Mouse (Mus musculus) stomach, embryonic 15.5 days (tissue): ENCODE results near the gene Itgb2l. TPM values are rescaled to one million over a fixed set of nuclear protein-coding genes. Genes with fewer than 3 reads are reported as not detected.

Source experiments
- ATAC-seq: fragments of 200-750 bp; cut with Nextera tagmentation; 2 replicates; pipeline ENCODE4 v1.8.0; 2017; ENCODE audit warnings: low read depth, moderate number of reproducible peaks, moderate TSS enrichment; ENCODE audit not compliant: insufficient read depth, low FRiP score
- H3K27ac ChIP-seq: fragments of 300-500 bp; sonication (generic); 2 replicates; pipeline ENCODE4 v1.5.1; 2015; ENCODE audit warnings: mild to moderate bottlenecking, inconsistent platforms
- H3K27me3 ChIP-seq: fragments of 300-500 bp; sonication (generic); replicated peaks from 2 replicates; pipeline ENCODE4 v1.6.1; 2015; ENCODE audit warnings: inconsistent platforms
- H3K36me3 ChIP-seq: fragments of 300-500 bp; sonication (generic); 2 replicates; pipeline ENCODE4 v1.6.1; 2015; ENCODE audit warnings: inconsistent platforms
- H3K4me1 ChIP-seq: fragments of 300-500 bp; sonication (generic); 2 replicates; pipeline ENCODE4 v1.6.1; 2015; ENCODE audit warnings: inconsistent platforms
- H3K4me2 ChIP-seq: fragments of 300-500 bp; sonication (generic); 2 replicates; pipeline ENCODE4 v1.6.1; 2015; ENCODE audit warnings: mild to moderate bottlenecking, inconsistent platforms
- H3K4me3 ChIP-seq: fragments of 300-500 bp; sonication (generic); replicated peaks from 2 replicates; pipeline ENCODE4 v1.5.1; 2015; ENCODE audit warnings: inconsistent platforms
- H3K9ac ChIP-seq: fragments of 300-500 bp; sonication (generic); 2 replicates; pipeline ENCODE4 v1.6.1; 2015; ENCODE audit warnings: inconsistent platforms
- H3K9me3 ChIP-seq: fragments of 300-500 bp; sonication (generic); 2 replicates; pipeline ENCODE4 v1.6.1; 2016; ENCODE audit warnings: inconsistent platforms
- WGBS: fragments of 180-500 bp; shearing (Covaris S2); methylation state at CpG from one replicate; pipeline ENCODE4 v1.1.7; 2015; 5-methylcytosine and 5-hydroxymethylcytosine counted together
- polyA plus RNA-seq: library from polyadenylated mRNA; unstranded; fragments of >200 nt; fragmentation: Nextera tagmentation; extraction: Ambion mirVana; gene quantifications from 2 replicates; pipeline ENCODE4 v1.2.1, GENCODE M21; 2015

The Itgb2l gene
- polyA plus RNA-seq = 1.2 TPM in 2 replicates

GRCm38 (mm10) chr16:96443468-96443867 lies at the start of gene Itgb2l:
TSS of gene Itgb2l (minus strand) at chr16:96443619.
- ATAC-seq = no peak
- Histone ChIP-seq H3K36me3 (no peaks in the 10 kb centered on the region), H3K4me2 (no peak within 1 kb of the TSS), H3K4me1 (0 out of 2 replicates have a peak, but pooled peaks cover 4% of the 10 kb centered on the region), H3K9me3 (no peaks in the 10 kb centered on the region), H3K27ac (no peak within 1 kb of the TSS), H3K9ac (no peak within 1 kb of the TSS), H3K4me3 (no peak within 1 kb of the TSS), H3K27me3 (no peaks in the 10 kb centered on the region)
- WGBS = 66% methylated on average over 2 of the region's 2 CpGs

- H3K36me3 ChIP-seq = no peaks in the 10 kb centered on the region
- no peaks in the 10 kb centered on the region for H3K27me3 ChIP-seq
- H3K4me3 ChIP-seq = no peak overlapping the region
- no peak overlapping the region for H3K27ac ChIP-seq
- 83% methylated on average over 3 of the region's 3 CpGs for WGBS
- no peak overlapping the region for H3K4me2 ChIP-seq
- H3K9me3 ChIP-seq = no peaks in the 10 kb centered on the region
- no peaks in the 10 kb centered on the region for H3K4me1 ChIP-seq
- no peak overlapping the region for H3K9ac ChIP-seq
- ATAC-seq = no peak
These were observed 48.1 kb upstream of the Itgb2l start for GRCm38 (mm10) chr16:96491530-96491929.

GRCm38 (mm10) chr16:96488038-96488437 lies 44.6 kb upstream of the Itgb2l start:
- ATAC-seq = no peak

GRCm38 (mm10) chr16:96487007-96487684 lies 43.7 kb upstream of the Itgb2l start:
- H3K9me3 ChIP-seq = no peaks in the 10 kb centered on the region
- no peak overlapping the region for H3K9ac ChIP-seq
- no peak for ATAC-seq
- no peak overlapping the region for H3K27ac ChIP-seq
- no peaks in the 10 kb centered on the region for H3K4me1 ChIP-seq
- no peak overlapping the region for H3K4me3 ChIP-seq
- no peaks in the 10 kb centered on the region for H3K27me3 ChIP-seq
- H3K4me2 ChIP-seq = no peak overlapping the region
- no peaks in the 10 kb centered on the region for H3K36me3 ChIP-seq
- WGBS = 76% methylated on average over 11 of the region's 11 CpGs

More at GRCm38 (mm10) chr16:96488038-96488437, 44.6 kb upstream of the Itgb2l start:
- H3K9me3 ChIP-seq = no peaks in the 10 kb centered on the region
- no peaks in the 10 kb centered on the region for H3K4me1 ChIP-seq
- H3K27ac ChIP-seq = no peak overlapping the region
- H3K36me3 ChIP-seq = no peaks in the 10 kb centered on the region
- no peak overlapping the region for H3K4me2 ChIP-seq
- H3K27me3 ChIP-seq = no peaks in the 10 kb centered on the region
- no peak overlapping the region for H3K4me3 ChIP-seq
- WGBS = 75% methylated on average over 5 of the region's 5 CpGs
- H3K9ac ChIP-seq = no peak overlapping the region

DNA sequence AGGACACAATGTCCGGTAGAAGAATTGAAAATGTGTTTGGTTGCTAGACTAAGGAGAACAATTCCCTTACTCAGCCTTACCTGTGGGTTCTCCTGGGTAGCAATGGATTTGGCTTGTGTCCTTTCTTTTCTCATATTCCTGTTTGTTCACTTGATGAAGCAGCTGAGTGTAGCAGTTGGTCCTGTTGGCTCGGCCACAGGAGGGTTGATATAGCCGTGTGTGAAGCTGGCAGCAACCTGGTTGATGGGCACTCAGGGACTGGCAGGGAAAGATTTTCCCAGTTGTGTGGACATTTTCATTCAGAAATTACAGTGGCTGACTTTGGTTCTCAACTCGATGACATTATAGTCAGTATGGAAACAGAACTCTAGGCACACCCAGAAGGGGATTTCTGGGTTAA lies 38.4 kb upstream of the Itgb2l start:
- Histone ChIP-seq H3K4me3 (no peak overlapping the region), H3K9me3 (no peaks in the 10 kb centered on the region), H3K9ac (no peak overlapping the region), H3K27ac (no peak overlapping the region), H3K4me1 (no peaks in the 10 kb centered on the region), H3K27me3 (no peaks in the 10 kb centered on the region), H3K36me3 (no peaks in the 10 kb centered on the region), H3K4me2 (no peak overlapping the region)
- 90% methylated on average over 4 of the region's 4 CpGs for WGBS
- ATAC-seq = no peak

GRCm38 (mm10) chr16:96474185-96474584 lies 30.8 kb upstream of the Itgb2l start:
- H3K4me3 ChIP-seq = no peak overlapping the region
- 67% methylated on average over 3 of the region's 3 CpGs for WGBS
- H3K36me3 ChIP-seq = no peaks in the 10 kb centered on the region
- H3K9ac ChIP-seq = no peak overlapping the region
- no peak overlapping the region for H3K4me2 ChIP-seq
- H3K27ac ChIP-seq = no peak overlapping the region
- no peaks in the 10 kb centered on the region for H3K27me3 ChIP-seq
- H3K4me1 ChIP-seq = 0 out of 2 replicates have a peak, but pooled peaks cover 7% of the 10 kb centered on the region
- no peak for ATAC-seq
- no peaks in the 10 kb centered on the region for H3K9me3 ChIP-seq

DNA sequence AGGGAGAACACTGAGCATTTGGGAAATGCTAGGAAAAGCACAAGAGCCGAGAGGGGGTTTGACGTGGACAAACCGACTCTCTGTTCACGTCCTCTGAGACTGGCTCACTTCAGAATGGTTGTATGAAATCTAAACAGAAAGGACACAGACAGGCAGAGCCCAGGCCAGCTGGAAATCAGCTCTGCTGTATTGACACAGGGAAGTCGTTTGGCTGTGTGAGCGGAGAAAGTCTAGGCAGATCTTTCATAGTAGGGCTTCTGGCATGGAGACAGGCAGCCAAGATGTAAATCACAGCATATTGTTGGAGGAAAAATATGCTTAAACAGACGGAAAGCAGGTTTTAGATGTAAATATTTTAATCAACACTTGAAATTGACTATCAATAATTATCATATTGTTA lies 29.4 kb upstream of the Itgb2l start:
- no peak for ATAC-seq
- Histone ChIP-seq H3K27me3 (no peaks in the 10 kb centered on the region), H3K4me1 (0 out of 2 replicates have a peak, but pooled peaks cover 7% of the 10 kb centered on the region), H3K27ac (peak overlapping the region; percentile 8; the same call in 1 of the 2 replicates), H3K4me2 (no peak overlapping the region), H3K9me3 (no peaks in the 10 kb centered on the region), H3K4me3 (no peak overlapping the region), H3K36me3 (no peaks in the 10 kb centered on the region), H3K9ac (no peak overlapping the region)
- WGBS = 20% methylated on average over 7 of the region's 7 CpGs

DNA sequence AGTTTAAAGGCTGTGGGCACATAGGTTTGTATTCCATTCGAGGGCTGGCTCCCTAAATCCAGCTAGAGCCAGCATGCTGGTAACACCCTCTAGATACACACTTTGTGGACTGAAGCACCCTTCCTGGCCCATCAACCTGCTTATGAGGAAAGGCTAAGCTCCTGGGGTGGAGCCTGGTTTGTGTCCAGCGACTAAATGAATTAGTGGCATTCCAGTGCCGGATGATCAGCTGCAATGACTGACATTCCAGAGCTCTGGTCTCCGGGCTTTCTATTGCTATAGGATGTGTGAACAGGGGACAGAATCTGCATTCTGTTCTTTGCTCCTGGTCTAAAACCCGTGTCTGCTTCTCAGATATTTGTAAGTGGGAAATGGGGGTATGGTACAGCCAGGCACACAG lies 28.9 kb upstream of the Itgb2l start:
- WGBS = 16% methylated on average over 5 of the region's 5 CpGs
- Histone ChIP-seq H3K9ac (no peak overlapping the region), H3K4me2 (no peak overlapping the region)

GRCm38 (mm10) chr16:96469640-96470039 lies 26.2 kb upstream of the Itgb2l start:
- Histone ChIP-seq H3K27me3 (no peaks in the 10 kb centered on the region), H3K36me3 (no peaks in the 10 kb centered on the region), H3K4me3 (no peak overlapping the region), H3K4me2 (no peak overlapping the region), H3K27ac (no peak overlapping the region), H3K9me3 (no peaks in the 10 kb centered on the region), H3K4me1 (0 out of 2 replicates have a peak, but pooled peaks cover 7% of the 10 kb centered on the region), H3K9ac (no peak overlapping the region)
- WGBS = 55% methylated on average over 4 of the region's 4 CpGs
- ATAC-seq = no peak

More for the DNA sequence above, 28.9 kb upstream of the Itgb2l start:
- H3K27me3 ChIP-seq = no peaks in the 10 kb centered on the region
- 0 out of 2 replicates have a peak, but pooled peaks cover 7% of the 10 kb centered on the region for H3K4me1 ChIP-seq
- no peak for ATAC-seq
- peak overlapping the region; percentile 8; the same call in 1 of the 2 replicates for H3K27ac ChIP-seq
- H3K4me3 ChIP-seq = no peak overlapping the region
- H3K36me3 ChIP-seq = no peaks in the 10 kb centered on the region
- H3K9me3 ChIP-seq = no peaks in the 10 kb centered on the region

DNA sequence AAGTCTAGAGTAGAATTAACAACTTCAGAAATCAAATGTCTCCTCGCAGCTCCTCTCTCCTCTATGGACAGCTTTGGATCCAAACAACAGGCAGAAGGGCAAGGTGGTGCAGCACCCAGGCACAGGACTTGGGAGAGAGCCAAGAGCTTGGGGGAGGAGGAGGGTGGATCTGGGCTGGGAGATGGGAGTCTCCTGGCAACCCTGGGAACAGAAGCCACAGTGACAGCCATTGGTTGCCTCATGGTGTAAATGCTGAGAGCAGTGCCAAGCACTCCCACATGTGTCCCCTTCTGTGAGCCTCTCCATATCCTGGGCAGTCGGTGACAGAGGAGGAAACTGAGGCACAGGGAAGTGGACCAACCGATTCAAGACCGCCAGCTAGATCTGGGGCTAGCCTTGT lies 25.3 kb upstream of the Itgb2l start:
- WGBS = 78% methylated on average over 4 of the region's 4 CpGs
- no peak overlapping the region for H3K4me2 ChIP-seq
- no peaks in the 10 kb centered on the region for H3K36me3 ChIP-seq
- 0 out of 2 replicates have a peak, but pooled peaks cover 7% of the 10 kb centered on the region for H3K4me1 ChIP-seq
- ATAC-seq = no peak
- H3K9ac ChIP-seq = no peak overlapping the region
- no peak overlapping the region for H3K27ac ChIP-seq
- no peaks in the 10 kb centered on the region for H3K27me3 ChIP-seq
- H3K4me3 ChIP-seq = no peak overlapping the region
- no peaks in the 10 kb centered on the region for H3K9me3 ChIP-seq

- 49% methylated on average over 4 of the region's 4 CpGs for WGBS
- Histone ChIP-seq H3K9ac (no peak overlapping the region), H3K4me3 (no peak overlapping the region), H3K27me3 (no peaks in the 10 kb centered on the region), H3K4me2 (no peak overlapping the region), H3K27ac (no peak overlapping the region), H3K9me3 (no peaks in the 10 kb centered on the region), H3K4me1 (0 out of 2 replicates have a peak, but pooled peaks cover 7% of the 10 kb centered on the region), H3K36me3 (no peaks in the 10 kb centered on the region)
- no peak for ATAC-seq
These were observed 24.6 kb upstream of the Itgb2l start for GRCm38 (mm10) chr16:96468011-96468410.

DNA sequence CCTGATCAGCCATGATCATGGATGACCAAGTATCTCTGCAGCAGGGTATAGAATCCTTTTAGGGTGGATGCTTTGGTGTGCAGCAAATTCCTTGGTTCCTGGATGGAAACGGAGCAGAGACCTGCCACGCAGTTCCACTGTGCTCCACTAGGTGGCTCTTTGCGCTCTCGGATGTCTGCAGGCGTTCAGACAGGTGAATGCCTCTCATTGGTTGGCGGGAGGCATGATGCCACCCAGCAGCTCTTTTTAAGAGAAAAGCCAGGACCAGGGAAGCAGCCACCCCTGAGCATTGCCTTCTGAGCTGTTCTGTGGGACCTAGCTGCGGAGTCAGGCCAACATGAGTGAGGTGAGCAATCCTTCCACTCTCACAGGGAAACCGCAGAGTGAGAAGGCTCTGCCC lies 24.0 kb upstream of the Itgb2l start, which contains the start of gene Pcp4:
Gene Pcp4 (plus strand): TSS at position 162 of the 400 bp plus-strand sequence.
- no peaks in the 10 kb centered on the region for H3K27me3 ChIP-seq
- H3K27ac ChIP-seq = no peak within 1 kb of the TSS
- H3K4me3 ChIP-seq = no peak within 1 kb of the TSS
- H3K9me3 ChIP-seq = no peaks in the 10 kb centered on the region
- 12% methylated on average over 8 of the region's 8 CpGs for WGBS
- H3K9ac ChIP-seq = no peak within 1 kb of the TSS
- no peak within 1 kb of the TSS for H3K4me2 ChIP-seq
- ATAC-seq = peak; percentile 58; the same call in 1 of the 2 replicates
- H3K4me1 ChIP-seq = 0 out of 2 replicates have a peak, but pooled peaks cover 3% of the 10 kb centered on the region
- no peaks in the 10 kb centered on the region for H3K36me3 ChIP-seq
